In the genomic region with DNA sequence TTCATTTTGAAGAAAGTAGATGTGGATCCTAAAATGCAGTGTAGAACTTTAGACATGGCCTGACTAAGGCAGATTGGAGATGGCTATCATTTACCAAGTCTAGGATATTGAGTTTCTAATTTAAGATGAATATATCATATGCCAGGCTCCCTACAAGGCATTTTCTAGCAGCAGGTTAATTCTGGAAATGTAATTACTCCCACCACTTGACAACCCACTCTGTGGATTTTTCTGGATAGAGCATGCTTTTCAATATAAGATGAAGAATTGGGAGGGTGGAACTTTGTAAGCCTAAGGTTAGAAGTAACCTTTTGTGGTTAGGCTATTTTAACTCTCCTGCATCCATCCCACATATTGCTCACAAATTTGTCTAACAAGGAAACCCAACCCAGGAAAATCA, we compare ENCODE assay signal across 28 mouse cellular contexts.
"Had no signal": no experiment of that assay in that cellular context is flagged by ENCODE, and none has a peak within 500 bp of the region (broad histone marks: within the 10 kb centered on the region; RNA-seq: fewer than 3 reads in every experiment).

No protein-coding gene starts in this region.

- H3K27me3 ChIP-seq: heart, embryonic 12.5 days; hindbrain, embryonic 12.5 days; intestine, embryonic 15.5 days; limb, embryonic 12.5 days; liver, embryonic 13.5 days; liver, embryonic 15.5 days had no signal

- ATAC-seq: hindbrain, embryonic 16.5 days; inflammation-experienced regulatory T-cells, adult 6 months; intestine, embryonic 15.5 days; intestine, postnatal 0 days had no signal

- H3K9me3 ChIP-seq: heart, embryonic 10.5 days; heart, embryonic 12.5 days; hindbrain, embryonic 10.5 days; hindbrain, embryonic 12.5 days; intestine, embryonic 15.5 days; limb, embryonic 10.5 days; limb, embryonic 12.5 days; liver, embryonic 13.5 days; liver, embryonic 15.5 days had no signal

- H3K36me3 ChIP-seq: heart, embryonic 10.5 days; heart, embryonic 12.5 days; hindbrain, embryonic 10.5 days; hindbrain, embryonic 12.5 days; intestine, embryonic 15.5 days; limb, embryonic 10.5 days; limb, embryonic 12.5 days; liver, embryonic 13.5 days; liver, embryonic 15.5 days had no signal

- H3K4me2 ChIP-seq: heart, embryonic 12.5 days; hindbrain, embryonic 12.5 days; hindbrain, embryonic 14.5 days; intestine, embryonic 15.5 days; limb, embryonic 12.5 days; liver, embryonic 11.5 days; liver, embryonic 13.5 days; liver, embryonic 15.5 days had no signal

- H3K27ac ChIP-seq: gastrocnemius, adult 2 months; heart, embryonic 10.5 days; hindbrain, embryonic 10.5 days; hindbrain, embryonic 12.5 days; hindbrain, embryonic 14.5 days; intestine, embryonic 15.5 days; layer of hippocampus, adult 2 months; left cerebral cortex, adult 2 months; limb, embryonic 10.5 days; limb, embryonic 12.5 days; liver, embryonic 13.5 days; liver, embryonic 15.5 days had no signal

- DNase-seq: gastrocnemius, adult 2 months; gastrocnemius, postnatal 10 days; gastrocnemius, postnatal 25 days; heart, adult 18-20 months; heart, postnatal 10 days; heart, postnatal 4 days; kidney, adult 18-20 months; kidney, adult 8-10 months; kidney, postnatal 10 days; kidney, postnatal 25 days; kidney, postnatal 4 days; liver; liver, embryonic 13.5 days had no signal

- H3K4me3 ChIP-seq: gastrocnemius, adult 2 months; heart, embryonic 10.5 days; heart, embryonic 12.5 days; hindbrain, embryonic 10.5 days; hindbrain, embryonic 12.5 days; intestine, embryonic 15.5 days; layer of hippocampus, adult 2 months; left cerebral cortex, adult 2 months; limb, embryonic 10.5 days; limb, embryonic 12.5 days; liver, embryonic 13.5 days; liver, embryonic 15.5 days had no signal

- H3K9ac ChIP-seq: heart, embryonic 12.5 days; hindbrain, embryonic 12.5 days; hindbrain, embryonic 14.5 days; intestine, embryonic 15.5 days; limb, embryonic 12.5 days; liver, embryonic 13.5 days; liver, embryonic 15.5 days had no signal

- H3K4me1 ChIP-seq: heart, embryonic 10.5 days; heart, embryonic 12.5 days; hindbrain, embryonic 10.5 days; hindbrain, embryonic 12.5 days; intestine, embryonic 15.5 days; limb, embryonic 10.5 days; limb, embryonic 12.5 days; liver, embryonic 13.5 days; liver, embryonic 15.5 days had no signal
